ENCODE assay signal across 10 mouse cellular contexts in the genomic region with DNA sequence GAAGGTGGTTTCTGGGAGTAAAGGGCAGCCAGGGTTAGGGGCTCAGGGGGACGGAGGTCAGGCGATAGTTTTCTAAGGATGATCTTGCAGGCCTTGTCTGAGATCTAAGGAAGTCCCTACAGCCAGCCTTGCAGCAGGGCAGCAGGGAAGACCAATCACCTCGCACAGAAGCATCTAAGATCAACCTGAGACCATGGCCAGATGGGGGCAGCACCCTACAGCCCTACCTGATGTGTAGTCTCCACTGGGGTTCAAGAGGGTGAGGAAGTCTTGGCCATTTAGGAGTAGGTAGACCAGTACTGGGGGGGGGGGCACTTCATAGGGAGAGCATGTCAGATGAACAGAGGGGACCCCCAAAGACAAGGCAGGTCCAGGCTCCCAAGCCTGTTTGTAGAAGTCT.
A peak's percentile ranks its signal among the peaks of the same experiment; 100 is the strongest.
DNase-seq lines count a peak whose midpoint lies in the region; ATAC-seq and TF ChIP-seq lines count a peak whose summit lies in the region.
"Had no signal": no experiment of that assay in that cellular context is flagged by ENCODE, and none has a peak within 500 bp of the region (broad histone marks: within the 10 kb centered on the region; RNA-seq: fewer than 3 reads in every experiment).

No protein-coding gene starts in this region.

- TF ChIP-seq CTCF in hindbrain, postnatal 0 days (IDR thresholded peaks at IDR 0.05; ENCODE audit: low read depth): peak; percentile 45
- peak; percentile 52; the same call in 1 of the 2 replicates for TF ChIP-seq CTCF in lung, adult 2 months (IDR thresholded peaks at IDR 0.05; ENCODE audit: insufficient read depth, low read length)

- 0 out of 2 replicates have a peak, but pooled peaks have one; percentile 30 for ATAC-seq in hindbrain, postnatal 0 days

- no peak overlapping the region for H3K27ac ChIP-seq in hindbrain, postnatal 0 days
- no peak overlapping the region for H3K27ac ChIP-seq in hindbrain, embryonic 10.5 days
- H3K27ac ChIP-seq: embryonic facial prominence, embryonic 15.5 days; heart, embryonic 13.5 days had no signal

- H3K4me2 ChIP-seq in hindbrain, postnatal 0 days (ENCODE audit: low read depth, low read length): no peak overlapping the region
- H3K4me2 ChIP-seq: embryonic facial prominence, embryonic 15.5 days; heart, embryonic 13.5 days had no signal

- WGBS in hindbrain, postnatal 0 days: 55% methylated on average over 3 of the region's 3 CpGs
- 44% methylated on average over 3 of the region's 3 CpGs for WGBS in hindbrain, embryonic 10.5 days
- WGBS in lung, adult 2 months: 71% methylated on average over 3 of the region's 3 CpGs

- H3K36me3 ChIP-seq in hindbrain, postnatal 0 days (ENCODE audit: insufficient read depth, low read length): no peaks in the 10 kb centered on the region
- H3K36me3 ChIP-seq in hindbrain, embryonic 10.5 days: no peaks in the 10 kb centered on the region
- H3K36me3 ChIP-seq: embryonic facial prominence, embryonic 15.5 days; G1E; heart, embryonic 13.5 days had no signal

- no peak overlapping the region for H3K4me3 ChIP-seq in hindbrain, postnatal 0 days (ENCODE audit: low read length)
- no peak overlapping the region for H3K4me3 ChIP-seq in hindbrain, embryonic 10.5 days
- H3K4me3 ChIP-seq in lung, adult 2 months (replicated peaks; ENCODE audit: extremely low read depth, low read depth, low read length): no peak overlapping the region
- H3K4me3 ChIP-seq: embryonic facial prominence, embryonic 15.5 days; heart, embryonic 13.5 days had no signal

- H3K9me3 ChIP-seq in hindbrain, postnatal 0 days (ENCODE audit: low read length): no peaks in the 10 kb centered on the region
- H3K9me3 ChIP-seq in hindbrain, embryonic 10.5 days: no peaks in the 10 kb centered on the region
- H3K9me3 ChIP-seq: embryonic facial prominence, embryonic 15.5 days; G1E; heart, embryonic 13.5 days had no signal

- no peak for TF ChIP-seq POLR2A in lung, adult 2 months (IDR thresholded peaks at IDR 0.05; ENCODE audit: borderline replicate concordance, extremely low read depth, low read depth, low read length)

- H3K27me3 ChIP-seq in hindbrain, postnatal 0 days (ENCODE audit: insufficient read depth, low read length): no peaks in the 10 kb centered on the region
- peaks cover 57% of the 10 kb centered on the region for H3K27me3 ChIP-seq in hindbrain, embryonic 10.5 days (ENCODE audit: insufficient read depth, poor library complexity, severe bottlenecking)
- H3K27me3 ChIP-seq: embryonic facial prominence, embryonic 15.5 days had no signal

- no peak for DNase-seq in hindbrain, postnatal 0 days (ENCODE audit: low spot score)
- no peak for DNase-seq in hindbrain, embryonic 10.5 days (ENCODE audit: low spot score)
- peak; percentile 18 for DNase-seq in urinary bladder, postnatal 14 days (ENCODE audit: low spot score)
- DNase-seq in urinary bladder, postnatal 36 days (ENCODE audit: low spot score in 2 of 2): no peak
- DNase-seq in lung, adult 2 months: peak; percentile 33
- no peak for DNase-seq in adrenal gland, adult 2 months
- no peak for DNase-seq in B cell, adult 2 months

- H3K9ac ChIP-seq in hindbrain, postnatal 0 days (replicated peaks; ENCODE audit: low read length): no peak overlapping the region
- H3K9ac ChIP-seq: embryonic facial prominence, embryonic 15.5 days; heart, embryonic 13.5 days had no signal

- H3K4me1 ChIP-seq in hindbrain, postnatal 0 days (ENCODE audit: insufficient read depth, low read length): no peaks in the 10 kb centered on the region
- peaks cover 54% of the 10 kb centered on the region for H3K4me1 ChIP-seq in hindbrain, embryonic 10.5 days (replicated peaks)
- no peaks in the 10 kb centered on the region for H3K4me1 ChIP-seq in lung, adult 2 months (ENCODE audit: control insufficient read depth, insufficient read depth, low read length)

Comparison
In these comparisons a context has a peak if more than half of its experiments do, and no peak if none do; other contexts are left out.
1. DNase-seq: peak in urinary bladder, postnatal 14 days (single experiment) and lung, adult 2 months (single experiment); none in hindbrain, postnatal 0 days (single experiment), hindbrain, embryonic 10.5 days (single experiment), urinary bladder, postnatal 36 days (0 of 2), adrenal gland, adult 2 months (single experiment) and B cell, adult 2 months (0 of 2).